Mouse (Mus musculus): ENCODE measurements around the gene Scml2.
"Not testable (repeated sequence)": the region's sequence is repeated elsewhere in the genome, so short reads cannot be mapped to it uniquely, and the experiment has no call there.

The Scml2 gene

GRCm38 (mm10) chrX:161116893-161117292, at the start of gene Scml2:
Gene Scml2 (plus strand): TSS chrX:161117193.
- DNase-seq: not testable (repeated sequence)

- peak; percentile 42 to 47 for DNase-seq
Measured at GRCm38 (mm10) chrX:161075576-161075975, 41.4 kb upstream of the Scml2 start.

GRCm38 (mm10) chrX:161162314-161163068, 45.5 kb downstream of the Scml2 start:
- peak; percentile 53 to 55 for DNase-seq

GRCm38 (mm10) chrX:161163069-161163416, 46.0 kb downstream of the Scml2 start:
- DNase-seq: no peak

- not testable (repeated sequence) for DNase-seq
Measured at GRCm38 (mm10) chrX:161287156-161287555, 170.2 kb downstream of the Scml2 start, which contains the start of gene Gm15262. Gene Gm15262 (plus strand): TSS chrX:161287456.
